Mouse (Mus musculus): ENCODE data around the gene Spata5. TPM values are rescaled to one million over a fixed set of nuclear protein-coding genes. Genes with fewer than 3 reads are reported as not detected.

Gene Spata5
- total and polyA plus RNA-seq, 2 experiments from 2014 or later, result 12.2 to 18.8 TPM

DNA sequence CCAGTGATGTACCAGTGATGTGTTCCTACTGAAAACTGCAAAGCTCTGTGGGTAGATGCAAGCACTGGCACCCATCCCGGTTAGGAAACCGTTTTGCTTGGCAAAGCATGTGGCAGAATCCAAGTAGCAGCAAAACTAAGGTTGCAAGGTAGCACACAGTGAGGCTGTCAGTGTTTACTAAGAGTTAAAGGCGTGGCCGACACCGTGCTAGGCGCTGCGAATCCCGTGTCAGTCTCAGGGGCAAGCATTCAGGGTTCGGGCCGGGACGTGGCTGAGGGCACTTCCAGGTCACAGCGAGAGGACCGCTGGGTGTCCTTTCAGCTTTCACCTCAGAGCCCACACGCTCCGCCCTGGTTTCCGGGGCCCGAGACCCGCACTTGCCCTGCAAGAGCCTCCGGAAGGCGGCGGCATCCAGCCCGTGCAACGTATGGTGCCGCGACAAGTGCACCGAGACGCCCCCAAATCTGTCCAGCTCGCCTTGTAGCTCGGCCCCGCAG lies 687 bp upstream of the Spata5 start:
- peak overlapping the region; percentile 88 for H3K4me2 ChIP-seq (ENCODE audit: low read depth, low read length)
- WGBS, result under 1% methylated on average over 30 of the region's 30 CpGs
- no peaks in the 10 kb centered on the region for H3K27me3 ChIP-seq (ENCODE audit: insufficient read depth, low read length)
- H3K27ac ChIP-seq, result peak overlapping the region; percentile 91
- H3K9me3 ChIP-seq (ENCODE audit: low read length), result no peaks in the 10 kb centered on the region
- peak; percentile 43 for TF ChIP-seq CTCF (IDR thresholded peaks at IDR 0.05; ENCODE audit: low read depth)
- DNase-seq (ENCODE audit: low spot score) (peak; percentile 60), ATAC-seq (no peak)
- peak overlapping the region; percentile 76 for H3K9ac ChIP-seq (replicated peaks; ENCODE audit: low read length)
- peak overlapping the region; percentile 97 for H3K4me3 ChIP-seq (ENCODE audit: low read length)
- peaks cover 4% of the 10 kb centered on the region; the same call in 1 of the 2 replicates for H3K4me1 ChIP-seq (ENCODE audit: insufficient read depth, low read length)
- H3K36me3 ChIP-seq (ENCODE audit: insufficient read depth, low read length), result no peaks in the 10 kb centered on the region

DNA sequence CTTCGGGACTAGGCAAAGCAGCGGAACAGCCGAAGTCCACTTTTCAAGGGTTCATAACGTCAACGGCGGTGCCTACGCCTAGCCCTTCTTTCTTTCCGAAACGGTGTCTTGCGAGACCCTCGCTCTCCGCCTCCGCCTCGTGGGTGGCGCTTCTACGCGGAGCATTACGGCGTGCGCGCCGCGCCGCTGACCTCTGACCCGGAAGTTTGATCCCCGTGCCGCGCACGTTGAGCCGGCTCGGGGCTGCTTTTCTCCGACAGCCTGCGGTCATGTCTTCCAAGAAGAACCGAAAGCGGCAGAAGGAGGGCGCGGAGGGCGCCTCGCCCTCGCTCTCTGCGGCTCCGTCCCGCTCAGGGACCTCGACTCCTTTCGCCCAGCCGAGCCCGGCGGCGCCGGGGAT lies 376 bp downstream of the Spata5 start, which contains the start of gene Nudt6:
Gene Nudt6 (minus strand): TSS at position 140 of the 400 bp plus-strand sequence.
- peak within 1 kb of the TSS; percentile 97 for H3K4me3 ChIP-seq (ENCODE audit: low read length)
- no peaks in the 10 kb centered on the region for H3K36me3 ChIP-seq (ENCODE audit: insufficient read depth, low read length)
- H3K4me1 ChIP-seq (ENCODE audit: insufficient read depth, low read length), result peaks cover 4% of the 10 kb centered on the region; the same call in 1 of the 2 replicates
- peak within 1 kb of the TSS; percentile 81 for H3K9ac ChIP-seq (replicated peaks; ENCODE audit: low read length)
- under 1% methylated on average over 49 of the region's 50 CpGs for WGBS
- ATAC-seq (peak; percentile 85), DNase-seq (ENCODE audit: low spot score) (peak; percentile 97)
- H3K9me3 ChIP-seq (ENCODE audit: low read length), result no peaks in the 10 kb centered on the region
- H3K27ac ChIP-seq, result peak within 1 kb of the TSS; percentile 91
- H3K4me2 ChIP-seq (ENCODE audit: low read depth, low read length), result peak within 1 kb of the TSS; percentile 88
- H3K27me3 ChIP-seq (ENCODE audit: insufficient read depth, low read length), result no peaks in the 10 kb centered on the region
- no peak for TF ChIP-seq CTCF (IDR thresholded peaks at IDR 0.05; ENCODE audit: low read depth)

DNA sequence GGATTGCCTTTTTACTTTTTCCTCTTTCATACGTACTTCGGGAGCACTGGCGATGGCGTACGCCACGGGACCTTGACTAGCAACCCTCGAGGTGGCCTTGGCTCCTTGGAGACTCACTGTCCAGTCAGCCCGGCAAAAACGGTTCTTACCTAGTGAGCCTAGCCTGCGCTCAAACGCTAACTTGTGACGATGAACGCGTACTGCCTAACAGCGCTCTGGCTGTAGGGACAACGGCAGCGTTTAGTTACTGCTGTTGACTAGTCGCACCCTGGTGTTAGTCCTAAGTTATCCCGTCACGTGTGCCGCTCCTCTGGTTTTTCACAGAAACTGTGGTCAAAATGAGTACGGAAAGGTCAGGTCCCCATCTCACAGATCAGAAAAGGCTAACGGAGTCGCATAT lies 945 bp downstream of the Spata5 start:
- H3K4me1 ChIP-seq (ENCODE audit: insufficient read depth, low read length), result peaks cover 4% of the 10 kb centered on the region; the same call in 1 of the 2 replicates
- no peaks in the 10 kb centered on the region for H3K9me3 ChIP-seq (ENCODE audit: low read length)
- peak overlapping the region; percentile 81 for H3K9ac ChIP-seq (replicated peaks; ENCODE audit: low read length)
- H3K36me3 ChIP-seq (ENCODE audit: insufficient read depth, low read length), result 0 out of 2 replicates have a peak, but pooled peaks cover 4% of the 10 kb centered on the region
- H3K4me2 ChIP-seq (ENCODE audit: low read depth, low read length), result peak overlapping the region; percentile 70
- peak overlapping the region; percentile 97 for H3K4me3 ChIP-seq (ENCODE audit: low read length)
- no peak for TF ChIP-seq CTCF (IDR thresholded peaks at IDR 0.05; ENCODE audit: low read depth)
- H3K27me3 ChIP-seq (ENCODE audit: insufficient read depth, low read length), result no peaks in the 10 kb centered on the region
- under 1% methylated on average over 24 of the region's 24 CpGs for WGBS
- DNase-seq (ENCODE audit: low spot score) (peak; percentile 37), ATAC-seq (no peak)
- H3K27ac ChIP-seq, result peak overlapping the region; percentile 91

DNA sequence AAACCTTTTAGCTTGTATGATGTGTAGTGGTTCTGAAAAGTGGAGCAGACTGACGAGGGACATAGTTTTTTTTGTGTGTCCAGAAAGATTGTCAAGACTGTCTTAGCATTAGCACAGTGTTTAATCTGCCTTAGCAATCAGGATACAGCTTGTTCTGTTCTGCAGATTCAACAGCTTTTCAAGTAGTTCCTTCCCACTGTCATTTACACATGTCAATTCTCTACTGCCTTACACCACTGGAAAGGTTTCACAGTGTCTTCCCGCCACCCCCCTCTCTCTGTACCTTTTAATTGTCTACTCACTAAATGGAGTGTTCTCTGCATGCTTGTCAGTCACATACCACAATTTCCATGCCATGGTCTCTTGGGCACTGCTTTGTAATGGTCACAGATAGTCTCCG lies 1.5 kb downstream of the Spata5 start:
- H3K9me3 ChIP-seq (ENCODE audit: low read length), result no peaks in the 10 kb centered on the region
- no peak for TF ChIP-seq CTCF (IDR thresholded peaks at IDR 0.05; ENCODE audit: low read depth)
- DNase-seq (ENCODE audit: low spot score) (no peak), ATAC-seq (no peak)
- no peaks in the 10 kb centered on the region for H3K27me3 ChIP-seq (ENCODE audit: insufficient read depth, low read length)
- peaks cover 4% of the 10 kb centered on the region; the same call in 1 of the 2 replicates for H3K4me1 ChIP-seq (ENCODE audit: insufficient read depth, low read length)
- H3K36me3 ChIP-seq (ENCODE audit: insufficient read depth, low read length), result peaks cover 7% of the 10 kb centered on the region; the same call in 1 of the 2 replicates
- H3K4me3 ChIP-seq (ENCODE audit: low read length), result peak overlapping the region; percentile 97
- no peak overlapping the region for H3K27ac ChIP-seq
- peak overlapping the region; percentile 81 for H3K9ac ChIP-seq (replicated peaks; ENCODE audit: low read length)
- peak overlapping the region; percentile 70 for H3K4me2 ChIP-seq (ENCODE audit: low read depth, low read length)
- WGBS, result 3% methylated on average over 3 of the region's 3 CpGs

DNA sequence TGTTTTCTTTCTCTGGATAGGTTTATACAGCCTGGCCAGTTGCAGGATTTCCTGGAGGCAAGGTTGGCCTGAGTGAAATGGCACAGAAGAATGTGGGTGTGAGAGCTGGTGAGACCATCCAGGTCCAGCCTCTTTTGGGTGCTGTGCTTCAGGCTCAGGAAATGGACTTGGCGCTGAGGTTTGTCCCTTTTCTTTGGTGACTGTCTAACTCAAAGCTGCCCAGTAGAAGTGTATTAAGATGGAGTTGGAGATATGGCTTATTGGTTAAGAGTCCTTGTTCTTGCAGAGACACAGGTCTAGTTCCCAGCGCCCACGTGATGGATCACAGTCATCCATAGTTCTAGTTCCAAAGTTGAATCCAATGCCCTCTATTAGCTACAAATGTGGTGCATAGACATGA lies 6.4 kb downstream of the Spata5 start:
- no peak overlapping the region for H3K9ac ChIP-seq (replicated peaks; ENCODE audit: low read length)
- H3K4me2 ChIP-seq (ENCODE audit: low read depth, low read length), result no peak overlapping the region
- DNase-seq (ENCODE audit: low spot score) (no peak), ATAC-seq (no peak)
- peaks cover 4% of the 10 kb centered on the region; the same call in 1 of the 2 replicates for H3K4me1 ChIP-seq (ENCODE audit: insufficient read depth, low read length)
- no peak overlapping the region for H3K4me3 ChIP-seq (ENCODE audit: low read length)
- H3K27ac ChIP-seq, result no peak overlapping the region
- WGBS, result 97% methylated on average over 3 of the region's 3 CpGs
- H3K36me3 ChIP-seq (ENCODE audit: insufficient read depth, low read length), result peaks cover 16% of the 10 kb centered on the region; the same call in 1 of the 2 replicates
- no peaks in the 10 kb centered on the region for H3K27me3 ChIP-seq (ENCODE audit: insufficient read depth, low read length)
- no peak for TF ChIP-seq CTCF (IDR thresholded peaks at IDR 0.05; ENCODE audit: low read depth)
- no peaks in the 10 kb centered on the region for H3K9me3 ChIP-seq (ENCODE audit: low read length)

DNA sequence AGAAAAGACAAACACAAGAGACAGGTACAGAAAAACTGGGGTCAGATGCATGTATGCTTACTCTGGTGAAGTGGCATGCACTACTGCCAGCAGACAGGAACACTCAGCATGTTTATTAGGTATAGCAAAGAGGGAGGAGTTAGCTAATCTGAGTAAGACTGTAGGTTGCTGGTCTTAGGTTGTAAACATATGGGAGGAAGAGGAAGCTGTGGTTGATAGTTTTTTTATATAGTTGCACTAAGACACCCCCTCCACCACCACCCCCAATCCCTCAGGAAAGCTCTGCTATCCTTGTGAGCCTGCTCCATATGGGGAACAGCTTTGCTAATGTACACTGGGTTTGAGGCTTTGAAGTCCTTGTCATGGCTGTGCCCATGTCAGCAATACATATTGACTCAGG lies 10.7 kb downstream of the Spata5 start:
- no peak for TF ChIP-seq CTCF (IDR thresholded peaks at IDR 0.05; ENCODE audit: low read depth)
- no peak for DNase-seq (ENCODE audit: low spot score)
- Histone ChIP-seq H3K27ac (no peak overlapping the region), H3K36me3 (ENCODE audit: insufficient read depth, low read length) (peaks cover 14% of the 10 kb centered on the region; the same call in 1 of the 2 replicates), H3K27me3 (ENCODE audit: insufficient read depth, low read length) (no peaks in the 10 kb centered on the region), H3K9me3 (ENCODE audit: low read length) (no peaks in the 10 kb centered on the region), H3K4me3 (ENCODE audit: low read length) (no peak overlapping the region), H3K4me1 (ENCODE audit: insufficient read depth, low read length) (no peaks in the 10 kb centered on the region), H3K9ac (replicated peaks; ENCODE audit: low read length) (no peak overlapping the region), H3K4me2 (ENCODE audit: low read depth, low read length) (no peak overlapping the region)
- no peak for ATAC-seq

DNA sequence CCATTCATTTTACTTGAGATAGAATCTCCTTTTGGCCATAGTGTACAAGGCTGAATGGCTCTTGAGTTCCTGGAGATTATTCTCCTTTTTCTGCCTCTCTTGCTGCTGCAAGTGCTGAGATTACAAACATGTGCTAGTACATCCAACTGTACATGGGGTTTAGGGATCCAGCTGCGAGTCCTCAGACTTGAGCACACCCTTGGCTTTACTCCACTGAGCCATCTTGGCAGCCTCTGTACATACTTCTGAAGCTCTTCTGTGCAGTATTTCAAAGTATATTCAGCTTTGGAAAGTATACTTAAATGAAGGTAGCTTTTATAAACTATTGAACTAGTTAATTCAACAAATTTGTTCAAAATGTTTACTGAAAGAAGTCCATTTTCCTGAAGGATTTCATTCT lies 20.1 kb downstream of the Spata5 start:
- no peaks in the 10 kb centered on the region for H3K9me3 ChIP-seq (ENCODE audit: low read length)
- no peak overlapping the region for H3K27ac ChIP-seq
- DNase-seq (ENCODE audit: low spot score) (no peak), ATAC-seq (no peak)
- peaks cover 4% of the 10 kb centered on the region; the same call in 1 of the 2 replicates for H3K36me3 ChIP-seq (ENCODE audit: insufficient read depth, low read length)
- H3K4me1 ChIP-seq (ENCODE audit: insufficient read depth, low read length), result no peaks in the 10 kb centered on the region
- WGBS, result 97% methylated on average over 1 of the region's 1 CpGs
- no peaks in the 10 kb centered on the region for H3K27me3 ChIP-seq (ENCODE audit: insufficient read depth, low read length)
- H3K4me3 ChIP-seq (ENCODE audit: low read length), result no peak overlapping the region
- TF ChIP-seq CTCF (IDR thresholded peaks at IDR 0.05; ENCODE audit: low read depth), result no peak
- no peak overlapping the region for H3K9ac ChIP-seq (replicated peaks; ENCODE audit: low read length)
- H3K4me2 ChIP-seq (ENCODE audit: low read depth, low read length), result no peak overlapping the region
